Mouse (Mus musculus): ENCODE results near the gene Kif17.

DNA sequence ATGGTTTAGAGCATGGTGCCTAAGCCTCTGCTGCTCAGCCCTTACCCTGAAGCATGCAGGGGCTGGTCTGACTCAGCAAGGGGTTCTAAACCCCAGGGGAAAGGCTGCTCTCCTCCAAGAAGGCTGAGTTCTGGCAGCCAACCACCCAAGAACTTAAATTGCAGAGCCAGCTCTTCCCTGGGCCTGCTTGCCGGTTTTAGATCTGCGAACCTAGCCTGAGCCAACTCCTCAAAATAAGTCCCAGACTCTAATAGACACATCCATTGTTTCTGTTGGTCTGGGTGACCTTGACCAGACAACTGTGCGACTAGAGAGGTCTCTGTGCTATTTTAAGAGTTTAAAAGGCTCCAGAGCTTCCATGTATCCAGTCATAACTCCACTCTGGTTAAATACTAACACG, 73.5 kb downstream of the Kif17 start:
- TF ChIP-seq POLR2A (IDR thresholded peaks at IDR 0.05; ENCODE audit: low read depth, low read length) (no peak), CTCF (IDR thresholded peaks at IDR 0.05; ENCODE audit: extremely low read depth, insufficient read depth, insufficient read length, insufficient replicate concordance) (no peak)

Data from spleen, adult 2 months (tissue).